In the genomic region with DNA sequence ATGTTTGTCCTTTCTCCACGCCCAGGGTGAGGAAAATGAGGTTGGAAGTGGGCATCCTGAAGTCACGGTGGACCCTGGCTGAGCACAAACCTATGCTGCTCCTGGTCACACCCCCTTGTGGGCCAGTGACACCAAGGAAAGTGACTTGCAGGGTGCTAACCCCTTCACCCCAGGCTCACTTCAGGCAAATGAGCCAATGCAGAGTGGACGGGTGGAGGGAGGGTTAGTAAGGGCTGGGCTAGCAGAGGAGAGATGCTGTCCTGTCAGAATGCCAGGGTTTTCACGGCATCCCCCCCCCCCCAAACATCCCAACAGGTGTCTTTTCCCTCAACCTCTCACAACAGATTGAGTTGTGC, we compare ENCODE assay signal across 8 mouse cellular contexts. TPM values are rescaled to one million over a fixed set of nuclear protein-coding genes. Genes with fewer than 3 reads are reported as not detected.
DNase-seq lines count a peak whose midpoint lies in the region; ATAC-seq and TF ChIP-seq lines count a peak whose summit lies in the region.

No protein-coding gene starts in this region.

- peak; percentile 25; the same call in 1 of the 2 replicates for ATAC-seq in lung, embryonic 14.5 days (ENCODE audit: insufficient read depth)
- ATAC-seq in forebrain, embryonic 14.5 days: no peak; the same call in 1 of the 2 replicates
- peak; percentile 4; the same call in 1 of the 2 replicates for ATAC-seq in limb, embryonic 13.5 days (ENCODE audit: low FRiP score, low read depth)

- peak overlapping the region; percentile 48 for H3K4me3 ChIP-seq in lung, embryonic 14.5 days (ENCODE audit: low read depth, low read length)
- peak overlapping the region; percentile 32 for H3K4me3 ChIP-seq in forebrain, embryonic 14.5 days (ENCODE audit: low read depth, low read length)
- peak overlapping the region; percentile 51 for H3K4me3 ChIP-seq in limb, embryonic 13.5 days
- peak overlapping the region; percentile 42 for H3K4me3 ChIP-seq in olfactory bulb, adult 2 months (ENCODE audit: insufficient read depth, low read depth, low read length)

- intact Hi-C loops in gastrocnemius, postnatal 14 days (cut with DNase I; ENCODE audit: low total_unique reads): no loop called here

- peak overlapping the region; percentile 91 for H3K4me2 ChIP-seq in lung, embryonic 14.5 days
- peak overlapping the region; percentile 73 for H3K4me2 ChIP-seq in forebrain, embryonic 14.5 days (ENCODE audit: low read length)
- peak overlapping the region; percentile 90 for H3K4me2 ChIP-seq in limb, embryonic 13.5 days (replicated peaks)

- H3K27ac ChIP-seq in lung, embryonic 14.5 days (ENCODE audit: low read depth): peak overlapping the region; percentile 88
- no peak overlapping the region for H3K27ac ChIP-seq in forebrain, embryonic 14.5 days (ENCODE audit: low read depth, low read length)
- peak overlapping the region; percentile 33; the same call in 1 of the 2 replicates for H3K27ac ChIP-seq in limb, embryonic 13.5 days
- H3K27ac ChIP-seq in olfactory bulb, adult 2 months (ENCODE audit: insufficient read depth, low read depth, low read length): no peak overlapping the region

- H3K36me3 ChIP-seq in lung, embryonic 14.5 days (ENCODE audit: insufficient read depth): no peaks in the 10 kb centered on the region
- H3K36me3 ChIP-seq in forebrain, embryonic 14.5 days (ENCODE audit: control insufficient read depth, insufficient read depth, low read length): no peaks in the 10 kb centered on the region
- no peaks in the 10 kb centered on the region; the same call in 1 of the 2 replicates for H3K36me3 ChIP-seq in limb, embryonic 13.5 days

- H3K9me3 ChIP-seq in lung, embryonic 14.5 days (ENCODE audit: low read depth, low read length): no peaks in the 10 kb centered on the region
- H3K9me3 ChIP-seq in forebrain, embryonic 14.5 days (replicated peaks; ENCODE audit: control insufficient read depth, low read length): no peaks in the 10 kb centered on the region
- H3K9me3 ChIP-seq in limb, embryonic 13.5 days: no peaks in the 10 kb centered on the region

- peaks cover 20% of the 10 kb centered on the region for H3K4me1 ChIP-seq in lung, embryonic 14.5 days (ENCODE audit: insufficient read depth)
- H3K4me1 ChIP-seq in forebrain, embryonic 14.5 days (ENCODE audit: control insufficient read depth, insufficient read depth, low read length): peaks cover 10% of the 10 kb centered on the region
- H3K4me1 ChIP-seq in limb, embryonic 13.5 days: peaks cover 44% of the 10 kb centered on the region
- H3K4me1 ChIP-seq in olfactory bulb, adult 2 months (ENCODE audit: control insufficient read depth, insufficient read depth, low read length): peaks cover 14% of the 10 kb centered on the region

- H3K27me3 ChIP-seq in lung, embryonic 14.5 days (ENCODE audit: insufficient read depth, low read length): no peaks in the 10 kb centered on the region
- H3K27me3 ChIP-seq in forebrain, embryonic 14.5 days (replicated peaks; ENCODE audit: control insufficient read depth, insufficient read depth, low read length): no peaks in the 10 kb centered on the region
- no peaks in the 10 kb centered on the region for H3K27me3 ChIP-seq in limb, embryonic 13.5 days

- no peak for TF ChIP-seq CTCF in lung, embryonic 14.5 days (IDR thresholded peaks at IDR 0.05; ENCODE audit: low read depth)
- TF ChIP-seq CTCF in olfactory bulb, adult 2 months (IDR thresholded peaks at IDR 0.05; ENCODE audit: insufficient read depth, low read depth, low read length): no peak

- TF ChIP-seq POLR2A in olfactory bulb, adult 2 months (IDR thresholded peaks at IDR 0.05; ENCODE audit: insufficient read depth, low read depth, low read length): no peak

- peak overlapping the region; percentile 64 for H3K9ac ChIP-seq in lung, embryonic 14.5 days
- no peak overlapping the region for H3K9ac ChIP-seq in forebrain, embryonic 14.5 days (ENCODE audit: low read length)
- peak overlapping the region; percentile 68; the same call in 1 of the 2 replicates for H3K9ac ChIP-seq in limb, embryonic 13.5 days

- 17% methylated on average over 4 of the region's 4 CpGs for WGBS in lung, embryonic 14.5 days
- 12% methylated on average over 4 of the region's 4 CpGs for WGBS in forebrain, embryonic 14.5 days
- WGBS in limb, embryonic 13.5 days: 7% methylated on average over 4 of the region's 4 CpGs
- 10% methylated on average over 3 of the region's 4 CpGs for WGBS in olfactory bulb, adult 2 months

- no peak for DNase-seq in lung, embryonic 14.5 days
- no peak for DNase-seq in lung, adult 18-20 months
- DNase-seq in forebrain, embryonic 14.5 days (ENCODE audit: low spot score): no peak
- DNase-seq in urinary bladder, postnatal 10 days (ENCODE audit: low spot score): no peak
- DNase-seq in adrenal gland, postnatal 25 days: no peak
- no peak for DNase-seq in gastrocnemius, postnatal 14 days

RNA-seq across cellular contexts. Expression of gene Adamtsl4, which starts 0.6 kb away (rescaled TPM):
- polyA plus RNA-seq in lung, embryonic 14.5 days (2014; fragmentation: Nextera tagmentation; extraction: Ambion mirVana): 1.6 and 4.0 TPM in 2 replicates
- 0.13 and 0.72 TPM in 2 replicates for polyA plus RNA-seq in forebrain, embryonic 14.5 days (2014; fragmentation: Nextera tagmentation; extraction: Ambion mirVana)
- polyA plus RNA-seq in limb, embryonic 13.5 days (2015; fragmentation: Nextera tagmentation; extraction: Ambion mirVana): 2.7 and 4.1 TPM in 2 replicates
- not detected in 2 replicates for polyA plus RNA-seq in olfactory bulb, adult 2 months (2012; ENCODE audit: insufficient read depth, insufficient read length, low replicate concordance, missing spikeins)
- total RNA-seq in adrenal gland, postnatal 25 days (2021): 5.6 and 6.1 TPM in 2 replicates
- 10 to 100 TPM; 27.1 to 50.8 TPM for total RNA-seq in gastrocnemius, postnatal 14 days (2021)

RNA-seq across cellular contexts. Expression of gene Mcl1, which starts 28.6 kb away (rescaled TPM):
- 82.3 and 83.2 TPM in 2 replicates for polyA plus RNA-seq in lung, embryonic 14.5 days (2014; fragmentation: Nextera tagmentation; extraction: Ambion mirVana)
- 50.3 and 50.8 TPM in 2 replicates for polyA plus RNA-seq in forebrain, embryonic 14.5 days (2014; fragmentation: Nextera tagmentation; extraction: Ambion mirVana)
- 42.3 and 43.4 TPM in 2 replicates for polyA plus RNA-seq in limb, embryonic 13.5 days (2015; fragmentation: Nextera tagmentation; extraction: Ambion mirVana)
- polyA plus RNA-seq in olfactory bulb, adult 2 months (2012; ENCODE audit: insufficient read depth, insufficient read length, low replicate concordance, missing spikeins): 157 and 245 TPM in 2 replicates
- 165 and 167 TPM in 2 replicates for total RNA-seq in adrenal gland, postnatal 25 days (2021)
- 100 to 1,000 TPM in 1 of 2 experiments, 10 to 100 TPM in 1; 98.8 to 124 TPM for total RNA-seq in gastrocnemius, postnatal 14 days (2021)

RNA-seq across cellular contexts. Expression of gene Ecm1, which starts 52.2 kb away (rescaled TPM):
- 23.5 and 27.7 TPM in 2 replicates for polyA plus RNA-seq in lung, embryonic 14.5 days (2014; fragmentation: Nextera tagmentation; extraction: Ambion mirVana)
- polyA plus RNA-seq in forebrain, embryonic 14.5 days (2014; fragmentation: Nextera tagmentation; extraction: Ambion mirVana): 6.6 and 9.0 TPM in 2 replicates
- 4.8 and 6.0 TPM in 2 replicates for polyA plus RNA-seq in limb, embryonic 13.5 days (2015; fragmentation: Nextera tagmentation; extraction: Ambion mirVana)
- not detected in 2 replicates for polyA plus RNA-seq in olfactory bulb, adult 2 months (2012; ENCODE audit: insufficient read depth, insufficient read length, low replicate concordance, missing spikeins)
- total RNA-seq in adrenal gland, postnatal 25 days (2021): 306 and 318 TPM in 2 replicates
- 10 to 100 TPM; 16.7 to 18.5 TPM for total RNA-seq in gastrocnemius, postnatal 14 days (2021)

Comparison
In these comparisons a context has a peak if more than half of its experiments do, and no peak if none do; other contexts are left out.
1. H3K27ac ChIP-seq: peak in lung, embryonic 14.5 days (single experiment) and limb, embryonic 13.5 days (single experiment); none in forebrain, embryonic 14.5 days (single experiment) and olfactory bulb, adult 2 months (single experiment).
2. Peak in every context shown above with its lines, with median percentiles within 50 percentile points of each other: H3K4me2 ChIP-seq and H3K4me3 ChIP-seq.